Mouse (Mus musculus) v-Abl transformed pro-B cells (cell line): Measurements from ENCODE around the gene Cacfd1.

Source experiments
- in situ Hi-C, 2 experiments: fragments of 400-800 bp; cut with MboI; formaldehyde crosslinking; loops; one replicate each; pipeline ENCODE4 v1.15.1; 2025; ENCODE audit not compliant: unreplicated experiment in 2 of 2

The Cacfd1 gene

DNA sequence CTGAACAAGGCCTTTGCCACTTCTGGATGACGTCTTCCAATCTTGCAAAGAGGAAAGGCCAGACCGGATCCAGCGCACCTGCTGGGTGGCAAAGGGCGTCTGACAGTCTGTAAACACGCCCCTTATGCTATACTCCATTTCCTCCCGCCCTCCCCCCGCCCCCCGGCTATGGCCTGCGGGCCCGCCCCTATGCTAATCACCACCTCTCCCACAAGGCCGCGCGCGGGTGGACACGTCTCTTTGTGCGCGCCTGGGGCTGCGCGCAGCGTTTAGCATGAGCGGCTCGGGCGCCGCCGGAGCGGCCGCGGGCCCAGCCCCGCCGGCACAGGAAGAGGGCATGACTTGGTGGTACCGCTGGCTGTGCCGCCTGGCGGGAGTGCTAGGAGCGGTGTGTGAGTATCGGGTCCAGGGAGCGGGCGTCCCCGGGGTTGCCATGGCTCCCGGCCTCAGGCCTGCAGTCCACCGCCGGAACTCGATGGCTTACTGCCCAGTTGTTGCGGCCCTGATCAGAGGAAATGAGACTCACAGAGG is at the start of gene Cacfd1:
Cacfd1 (plus strand) TSS at position 213 of the 531 bp plus-strand sequence.
- in situ Hi-C loops = loop anchor here (5.0 kb wide), 2 partner anchors 37 to 77 kb away; partner anchors contain the start of genes Stkld1 (in 2 of the 2), Surf4 (in 2 of the 2) and Adamts13 (in 1 of the 2)

- in situ Hi-C loops = no loop called here
Measured at GRCm38 (mm10) chr2:26960756-26961155, 49.0 kb upstream of the Cacfd1 start.

DNA sequence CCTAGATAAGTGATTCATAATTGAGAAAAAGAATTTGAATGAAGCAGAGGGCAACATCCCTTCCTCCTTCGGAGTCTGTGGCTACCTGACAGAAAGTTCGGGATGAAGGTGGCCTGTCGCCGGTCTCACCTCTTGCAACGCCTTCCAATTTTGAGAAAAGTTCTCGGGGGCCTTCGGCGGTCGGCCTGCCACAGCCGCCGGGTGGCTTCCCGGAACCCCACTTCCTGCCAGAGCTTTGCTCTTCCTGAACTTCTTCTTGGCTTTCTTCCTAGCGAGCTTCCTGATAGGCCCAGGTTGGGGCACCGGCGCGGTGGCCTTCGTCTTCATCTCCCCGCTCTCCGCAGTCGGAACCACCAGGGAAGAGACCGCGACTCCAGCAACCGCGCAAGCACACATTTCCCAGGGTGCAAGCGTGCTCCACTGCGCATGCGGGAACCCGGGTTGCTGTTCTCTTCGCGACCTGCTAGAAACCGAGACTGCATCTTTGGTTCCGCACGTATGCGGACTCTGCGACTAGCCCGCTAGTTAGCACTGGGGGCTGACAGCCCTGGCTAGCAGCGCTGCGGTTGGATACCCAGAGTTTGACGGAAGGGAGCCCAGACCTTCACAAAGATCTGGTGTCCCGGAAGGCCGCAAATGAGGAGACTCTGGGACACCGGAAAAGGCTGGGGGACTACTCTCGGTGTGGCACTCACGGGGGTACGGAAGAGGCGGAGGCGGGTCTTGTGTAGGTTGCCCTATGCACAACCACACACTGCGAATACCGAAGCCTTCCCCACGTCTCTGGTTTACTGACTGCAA is 45.6 kb upstream of the Cacfd1 start, which contains the start of gene Rexo4:
Rexo4 (minus strand) TSS at position 464 of the 801 bp plus-strand sequence.
- in situ Hi-C loops = no loop called here

DNA sequence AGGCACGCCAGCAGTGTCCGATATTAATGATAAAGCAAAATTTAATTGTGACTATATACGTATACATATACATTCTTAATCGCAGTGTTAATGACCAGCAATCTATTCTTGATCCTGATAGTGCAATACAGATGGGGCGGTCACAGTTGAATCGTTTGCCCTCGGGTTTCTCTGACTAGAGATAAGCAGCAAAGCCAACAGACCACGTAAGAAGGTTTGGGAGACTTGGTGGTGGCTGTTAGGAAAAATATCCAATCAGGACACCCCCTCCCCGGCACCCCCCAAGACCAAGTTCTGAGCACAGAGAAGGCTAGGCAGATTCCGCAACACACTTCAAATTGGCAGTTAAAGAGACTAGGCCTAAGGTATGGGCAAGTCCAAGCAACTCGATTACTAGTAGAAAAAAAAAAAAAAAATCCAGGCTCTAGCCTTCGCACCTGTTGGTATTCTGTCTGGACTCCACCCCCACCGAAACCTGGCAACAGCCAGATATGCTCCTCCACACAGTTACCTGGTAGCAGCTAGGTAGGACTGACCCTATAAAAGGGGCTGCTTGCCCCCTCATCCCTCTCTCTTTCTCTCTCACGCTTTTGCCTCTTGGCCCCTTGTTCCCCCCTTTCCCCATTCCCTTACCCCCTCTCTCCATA is 44.9 kb upstream of the Cacfd1 start:
- in situ Hi-C loops = no loop called here

- in situ Hi-C loops = no loop called here
Measured at GRCm38 (mm10) chr2:26967262-26967661, 42.5 kb upstream of the Cacfd1 start.

- in situ Hi-C loops = loop anchor here in 1 of 2 experiments (5.0 kb wide), 1 partner anchor 34 kb away; the partner anchor contains the start of gene Cacfd1
Measured at GRCm38 (mm10) chr2:26973116-26973515, 36.6 kb upstream of the Cacfd1 start, which contains the start of gene Adamts13. Adamts13 (plus strand) TSS chr2:26973416.

DNA sequence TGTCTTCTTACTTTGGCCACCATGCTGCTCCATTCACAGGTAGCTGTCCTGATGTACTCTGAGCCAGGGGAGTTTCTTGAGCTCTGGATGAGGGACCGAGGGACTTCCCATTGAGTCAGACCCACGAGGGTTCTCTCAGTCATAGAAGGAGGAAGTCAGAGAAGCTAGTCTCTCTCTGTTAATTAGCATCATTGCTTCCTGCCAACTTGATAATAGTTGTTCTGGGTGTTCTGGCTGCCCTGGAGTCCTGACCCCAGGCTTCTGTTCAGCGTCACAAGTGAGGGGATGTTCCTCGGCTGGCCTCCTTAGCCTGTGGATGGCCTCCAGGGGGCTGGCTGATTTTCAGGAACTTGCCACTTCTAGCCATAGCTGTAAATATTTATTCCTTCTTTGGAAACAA is 35.8 kb upstream of the Cacfd1 start:
- in situ Hi-C loops = loop anchor here in 1 of 2 experiments (5.0 kb wide), 1 partner anchor 33 kb away; the partner anchor contains the start of gene Cacfd1

GRCm38 (mm10) chr2:26980361-26980760 is 29.4 kb upstream of the Cacfd1 start:
- in situ Hi-C loops = no loop called here

- in situ Hi-C loops = no loop called here
Measured at GRCm38 (mm10) chr2:26984179-26984578, 25.5 kb upstream of the Cacfd1 start.

- in situ Hi-C loops = no loop called here
Measured at GRCm38 (mm10) chr2:26984640-26985039, 25.1 kb upstream of the Cacfd1 start.

- in situ Hi-C loops = no loop called here
Measured at GRCm38 (mm10) chr2:26993936-26994335, 15.8 kb upstream of the Cacfd1 start.

DNA sequence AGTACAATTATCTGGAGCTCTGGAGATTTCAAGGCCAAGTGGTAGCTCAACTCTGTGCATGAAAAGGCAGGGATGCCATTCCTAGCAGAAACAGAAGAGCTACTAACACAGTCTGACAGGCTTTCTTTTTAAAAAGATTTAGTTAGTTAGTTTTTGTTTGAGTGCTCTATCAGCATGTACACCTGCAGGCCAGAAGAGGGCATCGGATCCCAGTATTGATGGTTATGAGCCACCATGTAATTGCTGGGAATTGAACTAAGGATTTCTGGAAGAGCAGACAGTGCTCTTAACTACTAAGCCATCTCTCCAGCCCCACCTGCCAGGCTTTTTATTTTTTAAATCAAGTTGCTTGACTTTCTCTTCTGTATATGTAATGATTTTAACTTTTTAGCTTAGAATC is 12.2 kb upstream of the Cacfd1 start:
- in situ Hi-C loops = no loop called here

DNA sequence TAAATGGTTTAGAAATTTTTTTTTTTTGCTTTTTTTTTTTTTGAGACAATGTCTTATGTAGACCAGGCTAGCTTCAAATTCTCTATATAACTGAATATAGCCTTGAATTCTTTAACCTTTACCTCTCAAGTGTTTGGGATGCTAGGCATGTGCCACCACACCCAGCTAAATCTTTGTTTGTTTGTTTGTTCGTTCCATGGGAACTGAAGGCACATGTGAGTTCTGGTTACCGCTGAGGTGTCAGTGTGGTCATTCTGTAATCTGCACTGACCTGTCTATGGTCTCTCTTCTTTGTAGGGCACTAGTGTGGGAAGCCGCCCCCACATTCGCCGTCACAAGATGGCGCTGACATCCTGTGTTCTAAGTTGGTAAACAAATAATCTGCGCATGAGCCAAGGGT is 11.7 kb upstream of the Cacfd1 start:
- in situ Hi-C loops = no loop called here

GRCm38 (mm10) chr2:27006255-27006654 is 3.5 kb upstream of the Cacfd1 start:
- in situ Hi-C loops = loop anchor here (5.0 kb wide), 2 partner anchors 34 to 74 kb away; partner anchors contain the start of genes Adamts13 (in 1 of the 2), Stkld1 (in 1 of the 2) and Surf4 (in 1 of the 2)

DNA sequence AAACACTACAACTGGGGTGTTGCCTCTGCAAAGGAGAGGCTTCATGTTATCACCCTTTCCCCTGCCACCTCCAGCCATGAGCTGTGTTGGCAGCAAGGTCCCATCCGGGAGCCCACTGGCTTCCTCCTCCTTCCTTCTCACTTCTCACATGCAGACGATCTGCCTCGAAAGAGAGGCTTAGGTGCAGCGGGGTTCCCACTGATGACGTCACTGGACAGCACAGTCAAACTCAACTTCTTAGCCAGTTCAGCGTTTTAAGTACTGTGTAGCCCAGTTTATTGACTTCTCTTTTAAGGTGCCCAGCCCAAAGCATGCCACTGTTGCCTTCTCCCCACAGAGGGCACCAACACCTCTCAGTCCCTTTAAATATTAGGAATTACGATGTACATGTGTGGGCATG is 2.0 kb upstream of the Cacfd1 start:
- in situ Hi-C loops = loop anchor here (5.0 kb wide), 2 partner anchors 35 to 75 kb away; partner anchors contain the start of genes Adamts13 (in 1 of the 2), Stkld1 (in 1 of the 2) and Surf4 (in 1 of the 2)

GRCm38 (mm10) chr2:27017802-27018201 is 8.1 kb downstream of the Cacfd1 start:
- in situ Hi-C loops = no loop called here

GRCm38 (mm10) chr2:27019530-27019929 is 9.8 kb downstream of the Cacfd1 start:
- in situ Hi-C loops = no loop called here

DNA sequence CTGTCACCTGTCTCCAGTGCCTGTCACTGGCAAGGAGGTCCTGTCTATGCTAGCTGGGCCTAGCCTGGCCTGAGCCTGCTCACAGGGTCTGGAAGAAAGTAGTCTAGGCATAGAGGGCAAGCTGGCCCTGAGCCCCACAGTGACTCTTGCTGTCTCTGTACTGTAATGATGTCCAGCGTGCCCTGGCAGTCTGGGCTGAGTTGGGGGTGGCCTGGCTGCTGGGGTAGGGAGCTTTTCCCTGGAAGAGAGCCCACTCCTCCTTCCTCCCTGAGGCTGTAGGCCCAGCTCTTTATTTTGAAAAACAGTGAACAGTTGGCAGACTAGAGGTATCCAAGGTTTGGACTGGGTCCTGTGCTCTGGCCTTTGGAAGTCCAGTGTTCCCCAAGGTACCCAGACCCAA is 11.4 kb downstream of the Cacfd1 start:
- in situ Hi-C loops = no loop called here

DNA sequence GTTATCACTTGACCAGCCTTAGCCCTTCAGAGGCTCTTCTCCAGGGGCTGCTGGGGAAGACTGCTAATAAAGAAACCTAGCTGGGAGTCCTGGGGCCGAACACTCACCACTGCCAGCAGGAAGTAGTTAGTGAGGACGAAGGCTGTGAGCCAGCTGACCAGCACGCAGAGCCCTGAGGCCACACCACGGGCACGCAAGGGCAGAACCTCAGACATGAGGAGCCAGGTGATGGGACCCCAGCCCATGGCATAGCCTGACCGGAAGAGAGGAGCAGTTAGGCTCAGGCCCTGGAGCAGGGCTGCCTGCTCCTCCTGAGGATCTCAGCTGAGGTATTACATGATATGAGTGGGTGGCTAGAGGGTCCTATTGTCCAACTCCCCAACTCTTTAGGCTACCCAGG is 12.9 kb downstream of the Cacfd1 start:
- in situ Hi-C loops = no loop called here

DNA sequence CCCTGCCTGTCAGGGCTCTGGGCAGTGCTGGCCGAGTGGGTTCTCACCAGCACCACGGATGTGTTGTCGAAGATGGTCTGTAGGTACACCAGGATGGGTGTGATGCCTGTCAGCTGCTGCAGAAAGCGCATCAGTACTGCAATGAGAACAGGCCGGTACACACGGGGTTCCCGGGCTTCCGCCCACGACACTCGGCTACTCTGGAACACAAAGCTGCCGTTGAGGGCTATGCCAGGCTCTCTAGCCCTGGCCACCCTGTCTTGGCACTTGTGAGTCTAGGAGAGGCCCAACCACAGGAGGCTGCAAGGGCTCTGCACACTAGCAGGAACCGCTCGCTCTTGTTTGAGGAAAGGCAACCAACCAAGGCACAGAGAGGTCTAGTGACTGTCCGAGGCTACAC is 14.4 kb downstream of the Cacfd1 start:
- in situ Hi-C loops = no loop called here

DNA sequence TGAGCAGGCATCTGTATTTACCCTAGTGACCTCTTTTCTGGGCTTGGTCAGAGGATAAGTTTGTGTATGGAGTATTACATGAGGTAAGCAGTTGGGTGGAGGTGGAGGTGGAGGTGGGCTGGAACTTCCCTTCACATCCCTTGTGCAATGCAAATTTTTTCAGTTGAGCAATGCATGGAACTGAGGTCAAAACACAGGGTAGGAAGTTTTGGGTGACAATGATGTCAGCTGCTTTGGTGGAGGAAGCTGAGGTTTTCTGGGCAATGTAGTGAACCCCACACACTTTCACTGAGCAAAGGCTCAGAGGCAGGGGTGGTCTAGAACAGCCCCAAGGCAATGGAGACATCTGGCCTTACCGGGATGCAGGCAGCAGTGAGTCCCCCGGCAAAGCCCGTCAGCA is 15.8 kb downstream of the Cacfd1 start:
- in situ Hi-C loops = no loop called here
